Mouse (Mus musculus) heart, embryonic 15.5 days (tissue): ENCODE measurements around the gene Zfp526. TPM values are rescaled to one million over a fixed set of nuclear protein-coding genes. Genes with fewer than 3 reads are reported as not detected.

Experiments
- ATAC-seq: fragments of 200-750 bp; cut with Nextera tagmentation; replicated peaks from 2 replicates; pipeline ENCODE4 v1.8.0; 2017; ENCODE audit warnings: low read depth, moderate TSS enrichment; ENCODE audit not compliant: insufficient number of reproducible peaks, insufficient read depth, low FRiP score
- H3K27ac ChIP-seq: fragments of 300-500 bp; sonication (generic); 2 replicates; pipeline ENCODE4 v1.5.1; 2015; ENCODE audit warnings: mild to moderate bottlenecking, inconsistent platforms
- H3K27me3 ChIP-seq: fragments of 300-500 bp; sonication (generic); 2 replicates; pipeline ENCODE4 v1.6.1; 2015; ENCODE audit warnings: inconsistent platforms
- H3K36me3 ChIP-seq: fragments of 300-500 bp; sonication (generic); 2 replicates; pipeline ENCODE4 v1.6.1; 2015; ENCODE audit warnings: mild to moderate bottlenecking, inconsistent platforms
- H3K4me1 ChIP-seq: fragments of 300-500 bp; sonication (generic); replicated peaks from 2 replicates; pipeline ENCODE4 v1.6.1; 2015; ENCODE audit warnings: inconsistent platforms
- H3K4me2 ChIP-seq: fragments of 300-500 bp; sonication (generic); 2 replicates; pipeline ENCODE4 v1.6.1; 2015; ENCODE audit warnings: inconsistent platforms, mild to moderate bottlenecking, moderate library complexity
- H3K4me3 ChIP-seq: fragments of 300-500 bp; sonication (generic); 2 replicates; pipeline ENCODE4 v1.5.1; 2015; ENCODE audit warnings: mild to moderate bottlenecking, inconsistent platforms
- H3K9ac ChIP-seq: fragments of 300-500 bp; sonication (generic); 2 replicates; pipeline ENCODE4 v1.6.1; 2015; ENCODE audit warnings: mild to moderate bottlenecking, inconsistent platforms
- H3K9me3 ChIP-seq: fragments of 300-500 bp; sonication (generic); replicated peaks from 2 replicates; pipeline ENCODE4 v1.6.1; 2016; ENCODE audit warnings: inconsistent platforms
- WGBS: fragments of 180-500 bp; shearing (Covaris S2); methylation state at CpG from one replicate; pipeline ENCODE4 v1.1.7; 2015; ENCODE audit warnings: mixed read lengths; 5-methylcytosine and 5-hydroxymethylcytosine counted together
- polyA plus RNA-seq: library from polyadenylated mRNA; unstranded; fragments of >200 nt; fragmentation: Nextera tagmentation; extraction: Ambion mirVana; gene quantifications from 2 replicates; pipeline ENCODE4 v1.2.1, GENCODE M21; 2015

Zfp526 gene
- polyA plus RNA-seq, 1 experiment from 2014 or later = 1.7 TPM

GRCm38 (mm10) chr7:25210482-25210881 lies 10.7 kb upstream of the Zfp526 start:
- no peaks in the 10 kb centered on the region for H3K27me3 ChIP-seq
- no peaks in the 10 kb centered on the region for H3K9me3 ChIP-seq
- H3K4me3 ChIP-seq = no peak overlapping the region
- peaks cover 16% of the 10 kb centered on the region for H3K36me3 ChIP-seq
- no peak overlapping the region for H3K9ac ChIP-seq
- no peak overlapping the region for H3K27ac ChIP-seq
- WGBS = 80% methylated on average over 4 of the region's 4 CpGs
- ATAC-seq = no peak
- peaks cover 2% of the 10 kb centered on the region; the same call in 1 of the 2 replicates for H3K4me1 ChIP-seq
- H3K4me2 ChIP-seq = no peak overlapping the region

GRCm38 (mm10) chr7:25213099-25213498 lies 8.1 kb upstream of the Zfp526 start:
- no peak overlapping the region for H3K27ac ChIP-seq
- H3K4me2 ChIP-seq = no peak overlapping the region
- no peak overlapping the region for H3K9ac ChIP-seq
- no peaks in the 10 kb centered on the region for H3K9me3 ChIP-seq
- no peaks in the 10 kb centered on the region for H3K27me3 ChIP-seq
- WGBS = 65% methylated on average over 3 of the region's 3 CpGs
- peaks cover 16% of the 10 kb centered on the region for H3K36me3 ChIP-seq
- H3K4me1 ChIP-seq = no peaks in the 10 kb centered on the region
- no peak overlapping the region for H3K4me3 ChIP-seq
- no peak for ATAC-seq

- H3K27me3 ChIP-seq = no peaks in the 10 kb centered on the region
- H3K4me2 ChIP-seq = no peak overlapping the region
- H3K27ac ChIP-seq = no peak overlapping the region
- no peaks in the 10 kb centered on the region for H3K9me3 ChIP-seq
- 87% methylated on average over 2 of the region's 2 CpGs for WGBS
- peaks cover 16% of the 10 kb centered on the region for H3K36me3 ChIP-seq
- no peak overlapping the region for H3K4me3 ChIP-seq
- no peak for ATAC-seq
- peaks cover 7% of the 10 kb centered on the region for H3K4me1 ChIP-seq
- no peak overlapping the region for H3K9ac ChIP-seq
Measured at GRCm38 (mm10) chr7:25214172-25214571, 7.1 kb upstream of the Zfp526 start.

GRCm38 (mm10) chr7:25217653-25218395 lies 3.4 kb upstream of the Zfp526 start:
- H3K36me3 ChIP-seq = peaks cover 8% of the 10 kb centered on the region; the same call in 1 of the 2 replicates
- WGBS = 63% methylated on average over 12 of the region's 12 CpGs
- H3K27me3 ChIP-seq = no peaks in the 10 kb centered on the region
- no peak overlapping the region for H3K27ac ChIP-seq
- no peak overlapping the region for H3K9ac ChIP-seq
- peak overlapping the region; percentile 95; the same call in 1 of the 2 replicates for H3K4me2 ChIP-seq
- no peak for ATAC-seq
- no peaks in the 10 kb centered on the region for H3K9me3 ChIP-seq
- peak overlapping the region; percentile 91 for H3K4me3 ChIP-seq
- H3K4me1 ChIP-seq = peaks cover 29% of the 10 kb centered on the region

- ATAC-seq = no peak
- Histone ChIP-seq H3K4me3 (peak overlapping the region; percentile 91), H3K4me1 (peaks cover 33% of the 10 kb centered on the region), H3K27ac (peak overlapping the region; percentile 95), H3K27me3 (no peaks in the 10 kb centered on the region), H3K9ac (peak overlapping the region; percentile 82), H3K9me3 (no peaks in the 10 kb centered on the region), H3K36me3 (peaks cover 8% of the 10 kb centered on the region; the same call in 1 of the 2 replicates), H3K4me2 (peak overlapping the region; percentile 95)
- under 1% methylated on average over 53 of the region's 53 CpGs for WGBS
Measured at GRCm38 (mm10) chr7:25218705-25219415, 2.4 kb upstream of the Zfp526 start.

- H3K4me3 ChIP-seq = peak overlapping the region; percentile 91
- under 1% methylated on average over 16 of the region's 16 CpGs for WGBS
- no peak for ATAC-seq
Measured at GRCm38 (mm10) chr7:25219416-25219750, 1.8 kb upstream of the Zfp526 start.

GRCm38 (mm10) chr7:25219756-25220456 lies 1.3 kb upstream of the Zfp526 start:
- Histone ChIP-seq H3K36me3 (peaks cover 15% of the 10 kb centered on the region; the same call in 1 of the 2 replicates), H3K27ac (peak overlapping the region; percentile 95), H3K9me3 (no peaks in the 10 kb centered on the region), H3K27me3 (no peaks in the 10 kb centered on the region), H3K4me2 (peak overlapping the region; percentile 95), H3K9ac (peak overlapping the region; percentile 82), H3K4me1 (peaks cover 33% of the 10 kb centered on the region), H3K4me3 (peak overlapping the region; percentile 91)
- ATAC-seq = peak; percentile 78
- WGBS = 1% methylated on average over 31 of the region's 31 CpGs

More at GRCm38 (mm10) chr7:25219416-25219750, 1.8 kb upstream of the Zfp526 start:
- no peaks in the 10 kb centered on the region for H3K27me3 ChIP-seq
- H3K9ac ChIP-seq = peak overlapping the region; percentile 82
- peaks cover 10% of the 10 kb centered on the region; the same call in 1 of the 2 replicates for H3K36me3 ChIP-seq
- H3K27ac ChIP-seq = peak overlapping the region; percentile 95
- H3K4me1 ChIP-seq = peaks cover 33% of the 10 kb centered on the region
- peak overlapping the region; percentile 95 for H3K4me2 ChIP-seq
- H3K9me3 ChIP-seq = no peaks in the 10 kb centered on the region

- no peaks in the 10 kb centered on the region for H3K27me3 ChIP-seq
- H3K4me3 ChIP-seq = peak within 1 kb of the TSS; percentile 91
- WGBS = 3% methylated on average over 20 of the region's 20 CpGs
- peaks cover 33% of the 10 kb centered on the region for H3K4me1 ChIP-seq
- peaks cover 16% of the 10 kb centered on the region; the same call in 1 of the 2 replicates for H3K36me3 ChIP-seq
- H3K4me2 ChIP-seq = peak within 1 kb of the TSS; percentile 95
- no peaks in the 10 kb centered on the region for H3K9me3 ChIP-seq
- H3K9ac ChIP-seq = peak within 1 kb of the TSS; percentile 82
- ATAC-seq = no peak
- peak within 1 kb of the TSS; percentile 95 for H3K27ac ChIP-seq
Measured at GRCm38 (mm10) chr7:25220457-25221101, 646 bp upstream of the Zfp526 start, which contains the start of gene Dedd2. Dedd2 (minus strand) TSS chr7:25220615.

- Histone ChIP-seq H3K27ac (no peak overlapping the region), H3K9ac (peak overlapping the region; percentile 80), H3K4me2 (peak overlapping the region; percentile 95), H3K4me1 (peaks cover 34% of the 10 kb centered on the region), H3K27me3 (no peaks in the 10 kb centered on the region), H3K36me3 (peaks cover 34% of the 10 kb centered on the region), H3K9me3 (no peaks in the 10 kb centered on the region), H3K4me3 (peak overlapping the region; percentile 91)
- ATAC-seq = no peak
- 80% methylated on average over 10 of the region's 10 CpGs for WGBS
Measured at GRCm38 (mm10) chr7:25222275-25222967, 1.2 kb downstream of the Zfp526 start.

GRCm38 (mm10) chr7:25227523-25228300 lies 6.5 kb downstream of the Zfp526 start:
- no peaks in the 10 kb centered on the region for H3K9me3 ChIP-seq
- H3K4me2 ChIP-seq = no peak overlapping the region
- H3K4me3 ChIP-seq = no peak overlapping the region
- peaks cover 86% of the 10 kb centered on the region for H3K36me3 ChIP-seq
- H3K27ac ChIP-seq = no peak overlapping the region
- WGBS = 94% methylated on average over 1 of the region's 1 CpGs
- H3K9ac ChIP-seq = no peak overlapping the region
- H3K27me3 ChIP-seq = no peaks in the 10 kb centered on the region
- H3K4me1 ChIP-seq = peaks cover 8% of the 10 kb centered on the region
- no peak for ATAC-seq
